Mouse (Mus musculus) heart, embryonic 13.5 days (tissue): ENCODE results near the gene Akap8. TPM values are rescaled to one million over a fixed set of nuclear protein-coding genes. Genes with fewer than 3 reads are reported as not detected.

Experiments used
- ATAC-seq: fragments of 200-750 bp; cut with Nextera tagmentation; 2 replicates; pipeline ENCODE4 v1.8.0; 2017; ENCODE audit warnings: moderate TSS enrichment; ENCODE audit not compliant: insufficient number of reproducible peaks, low FRiP score, low TSS enrichment; ENCODE audit errors: extremely low read depth
- H3K27ac ChIP-seq: fragments of 300-500 bp; sonication (generic); replicated peaks from 2 replicates; pipeline ENCODE4 v1.5.1; 2015; ENCODE audit warnings: moderate library complexity, mild to moderate bottlenecking, inconsistent platforms
- H3K27me3 ChIP-seq: fragments of 300-500 bp; sonication (generic); replicated peaks from 2 replicates; pipeline ENCODE4 v1.6.1; 2015; ENCODE audit warnings: mild to moderate bottlenecking, inconsistent platforms
- H3K36me3 ChIP-seq: fragments of 300-500 bp; sonication (generic); 2 replicates; pipeline ENCODE4 v1.6.1; 2015; ENCODE audit warnings: mild to moderate bottlenecking, inconsistent platforms
- H3K4me1 ChIP-seq: fragments of 300-500 bp; sonication (generic); 2 replicates; pipeline ENCODE4 v1.6.1; 2015; ENCODE audit warnings: inconsistent platforms
- H3K4me2 ChIP-seq: fragments of 300-500 bp; sonication (generic); 2 replicates; pipeline ENCODE4 v1.6.1; 2015; ENCODE audit warnings: inconsistent platforms, mild to moderate bottlenecking, moderate library complexity
- H3K4me3 ChIP-seq: fragments of 300-500 bp; sonication (generic); 2 replicates; pipeline ENCODE4 v1.5.1; 2015; ENCODE audit warnings: moderate library complexity, mild to moderate bottlenecking, inconsistent platforms
- H3K9ac ChIP-seq: fragments of 300-500 bp; sonication (generic); 2 replicates; pipeline ENCODE4 v1.6.1; 2015; ENCODE audit warnings: inconsistent platforms, mild to moderate bottlenecking, moderate library complexity
- H3K9me3 ChIP-seq: fragments of 300-500 bp; sonication (generic); 2 replicates; pipeline ENCODE4 v1.6.1; 2016; ENCODE audit warnings: inconsistent platforms
- WGBS: fragments of 180-500 bp; shearing (Covaris S2); methylation state at CpG from one replicate; pipeline ENCODE4 v1.1.7; 2015; ENCODE audit warnings: mixed read lengths; 5-methylcytosine and 5-hydroxymethylcytosine counted together
- polyA plus RNA-seq: library from polyadenylated mRNA; unstranded; fragments of >200 nt; fragmentation: Nextera tagmentation; extraction: Ambion mirVana; gene quantifications from 2 replicates; pipeline ENCODE4 v1.2.1, GENCODE M21; 2015

The Akap8 gene
- polyA plus RNA-seq, 1 experiment from 2014 or later, result 65.8 TPM

DNA sequence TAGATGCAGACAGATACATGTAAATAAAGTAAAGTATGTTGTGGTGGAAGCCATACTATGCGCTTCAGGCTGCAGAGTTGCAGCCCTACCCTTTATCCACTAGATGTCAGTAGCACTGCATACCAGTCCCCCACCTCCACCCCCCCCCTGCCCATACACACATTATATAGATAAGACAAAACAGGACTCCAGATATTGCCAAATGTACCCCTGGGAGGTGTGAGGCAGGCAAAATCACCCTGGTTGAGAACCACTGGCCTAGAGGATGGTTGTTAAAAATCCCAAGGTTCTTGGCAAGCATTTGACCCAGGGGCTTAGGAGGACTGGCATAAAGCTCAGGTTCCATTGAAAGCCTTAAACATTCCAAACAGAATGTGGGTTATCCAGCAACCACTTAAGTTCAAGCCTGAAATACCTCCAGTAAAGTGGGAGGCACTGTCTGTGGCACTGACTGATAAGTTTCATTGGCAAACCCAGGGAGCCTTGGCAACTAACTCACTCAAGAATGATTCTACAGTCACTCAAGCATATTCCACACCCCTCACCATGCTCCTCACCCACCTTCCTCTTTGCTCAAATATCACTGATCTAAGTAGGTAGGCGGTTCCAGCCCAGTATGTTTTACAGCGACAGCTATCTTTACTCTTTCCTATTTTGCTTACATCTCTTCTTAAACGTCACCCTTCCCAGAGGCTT lies 28.1 kb upstream of the Akap8 start:
- ATAC-seq, result no peak
- Histone ChIP-seq H3K36me3 (peaks cover 18% of the 10 kb centered on the region), H3K9me3 (no peaks in the 10 kb centered on the region), H3K4me1 (peaks cover 19% of the 10 kb centered on the region), H3K27me3 (no peaks in the 10 kb centered on the region), H3K27ac (peak overlapping the region; percentile 84), H3K4me2 (peak overlapping the region; percentile 83), H3K9ac (peak overlapping the region; percentile 91), H3K4me3 (peak overlapping the region; percentile 84)
- 3% methylated on average over 4 of the region's 4 CpGs for WGBS

DNA sequence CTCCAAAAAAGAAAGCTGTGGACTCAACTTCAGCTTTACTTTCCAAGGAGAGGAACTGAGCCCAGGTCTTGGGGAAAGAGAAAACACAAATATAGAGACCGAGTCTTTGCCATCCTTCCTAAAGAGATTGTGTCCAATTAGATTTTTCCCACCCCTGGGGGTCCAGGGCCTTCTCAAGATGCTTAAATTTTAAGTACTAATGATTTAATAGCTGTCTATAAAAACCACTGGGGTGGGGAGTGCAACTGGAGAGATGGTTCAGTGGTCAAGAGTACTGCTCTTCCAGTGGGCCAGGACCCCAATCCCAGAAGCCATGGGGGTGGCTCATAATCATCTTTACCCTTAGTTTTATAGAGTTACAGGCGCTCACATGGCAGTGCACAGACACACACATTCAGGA lies 27.4 kb upstream of the Akap8 start:
- Histone ChIP-seq H3K36me3 (peaks cover 17% of the 10 kb centered on the region), H3K4me1 (peaks cover 17% of the 10 kb centered on the region), H3K9ac (peak overlapping the region; percentile 91), H3K9me3 (no peaks in the 10 kb centered on the region), H3K4me3 (peak overlapping the region; percentile 84; the same call in 1 of the 2 replicates), H3K4me2 (peak overlapping the region; percentile 83), H3K27me3 (no peaks in the 10 kb centered on the region), H3K27ac (no peak overlapping the region)
- WGBS, result 79% methylated on average over 2 of the region's 2 CpGs
- ATAC-seq, result no peak

DNA sequence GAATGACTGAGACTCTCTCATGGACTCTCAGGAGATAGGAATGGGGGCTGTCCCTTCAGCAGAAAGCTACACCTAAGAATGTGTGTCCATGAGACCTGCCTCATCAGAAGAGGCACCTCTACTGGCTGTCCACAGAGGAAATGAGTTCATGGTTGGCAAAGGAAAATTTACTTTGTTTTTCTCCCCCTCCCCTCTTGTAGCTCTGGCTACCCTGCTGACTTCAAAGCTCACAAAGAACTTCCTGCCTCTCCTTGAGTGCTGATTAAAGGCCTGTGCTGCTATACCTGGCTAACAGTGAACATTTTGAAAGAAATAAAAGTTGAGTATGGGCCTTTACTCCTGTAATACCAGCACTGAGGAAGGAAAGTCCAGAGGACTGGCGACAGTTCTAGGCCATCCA lies 20.1 kb upstream of the Akap8 start:
- no peak for ATAC-seq
- Histone ChIP-seq H3K4me3 (no peak overlapping the region), H3K27ac (no peak overlapping the region), H3K4me1 (no peaks in the 10 kb centered on the region), H3K9me3 (no peaks in the 10 kb centered on the region), H3K4me2 (no peak overlapping the region), H3K9ac (no peak overlapping the region), H3K27me3 (no peaks in the 10 kb centered on the region), H3K36me3 (peaks cover 75% of the 10 kb centered on the region)
- WGBS, result 92% methylated on average over 1 of the region's 1 CpGs

DNA sequence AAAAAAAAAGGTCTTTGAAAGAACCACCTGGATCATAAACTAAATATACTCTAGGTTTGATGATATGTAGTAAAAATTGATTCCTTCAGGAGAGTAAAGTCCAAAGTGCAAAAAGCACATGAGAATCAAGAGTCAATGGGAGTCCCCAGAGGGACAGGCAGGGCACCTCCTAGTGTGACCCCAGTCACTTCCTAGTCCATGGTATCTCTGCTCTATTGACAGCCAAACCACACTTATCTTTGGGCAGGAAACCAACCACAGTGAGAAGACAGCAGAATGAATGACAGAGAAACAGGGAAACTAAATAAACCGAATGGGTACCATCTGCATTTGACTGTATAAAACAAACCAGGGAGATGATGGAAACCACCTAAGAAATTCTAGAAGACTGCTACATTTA lies 19.1 kb upstream of the Akap8 start:
- Histone ChIP-seq H3K27me3 (no peaks in the 10 kb centered on the region), H3K9ac (no peak overlapping the region), H3K36me3 (peaks cover 84% of the 10 kb centered on the region), H3K4me2 (no peak overlapping the region), H3K9me3 (no peaks in the 10 kb centered on the region), H3K27ac (no peak overlapping the region), H3K4me1 (no peaks in the 10 kb centered on the region), H3K4me3 (no peak overlapping the region)
- no peak for ATAC-seq
- 56% methylated on average over 1 of the region's 1 CpGs for WGBS

DNA sequence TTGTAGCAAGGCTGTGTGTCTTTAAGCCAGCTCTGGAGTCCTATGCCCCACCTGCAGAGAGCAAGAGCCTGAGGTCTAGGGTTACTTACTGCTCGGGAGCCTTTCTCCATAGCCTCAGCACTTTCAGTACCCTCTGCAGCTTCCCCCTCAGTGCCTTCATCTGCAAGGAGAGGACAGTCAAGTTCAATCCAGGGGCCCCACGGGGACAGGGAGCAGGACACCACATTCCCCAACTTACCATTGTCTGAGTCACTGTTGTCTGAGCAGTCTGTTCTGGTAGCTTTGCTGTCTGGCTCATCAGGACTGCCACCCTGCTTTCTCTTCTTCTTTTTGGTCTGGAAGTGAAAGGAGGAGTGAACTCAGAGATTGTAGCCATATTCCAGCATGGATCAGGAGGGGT lies 14.8 kb upstream of the Akap8 start:
- Histone ChIP-seq H3K9ac (no peak overlapping the region), H3K27me3 (no peaks in the 10 kb centered on the region), H3K4me3 (no peak overlapping the region), H3K9me3 (no peaks in the 10 kb centered on the region), H3K4me1 (no peaks in the 10 kb centered on the region), H3K4me2 (no peak overlapping the region), H3K36me3 (peaks cover 91% of the 10 kb centered on the region), H3K27ac (no peak overlapping the region)
- ATAC-seq, result no peak
- WGBS, result 72% methylated on average over 2 of the region's 2 CpGs

DNA sequence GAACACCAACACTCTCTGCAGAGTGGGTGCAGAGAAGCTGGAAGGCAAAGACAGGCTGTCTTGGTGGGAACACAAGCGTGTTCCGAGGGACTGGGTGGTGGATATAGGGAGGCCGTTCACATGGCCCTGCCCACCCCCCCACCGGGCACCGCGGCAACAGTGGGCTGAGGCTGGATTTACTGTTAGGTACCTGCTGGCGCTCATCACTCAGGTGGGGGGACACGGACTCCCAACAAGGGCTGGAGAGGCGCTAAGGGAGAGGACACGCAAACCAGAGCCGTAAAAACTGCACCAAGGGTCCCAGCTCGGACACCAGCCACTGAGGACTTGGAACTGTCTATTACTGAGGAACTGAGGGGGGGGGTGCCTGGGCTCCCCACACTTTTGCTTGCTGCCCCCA lies 13.9 kb upstream of the Akap8 start:
- 94% methylated on average over 12 of the region's 12 CpGs for WGBS
- Histone ChIP-seq H3K9me3 (no peaks in the 10 kb centered on the region), H3K4me1 (no peaks in the 10 kb centered on the region), H3K27me3 (no peaks in the 10 kb centered on the region), H3K4me2 (no peak overlapping the region), H3K36me3 (peaks cover 97% of the 10 kb centered on the region), H3K9ac (no peak overlapping the region), H3K4me3 (no peak overlapping the region), H3K27ac (no peak overlapping the region)
- ATAC-seq, result no peak

DNA sequence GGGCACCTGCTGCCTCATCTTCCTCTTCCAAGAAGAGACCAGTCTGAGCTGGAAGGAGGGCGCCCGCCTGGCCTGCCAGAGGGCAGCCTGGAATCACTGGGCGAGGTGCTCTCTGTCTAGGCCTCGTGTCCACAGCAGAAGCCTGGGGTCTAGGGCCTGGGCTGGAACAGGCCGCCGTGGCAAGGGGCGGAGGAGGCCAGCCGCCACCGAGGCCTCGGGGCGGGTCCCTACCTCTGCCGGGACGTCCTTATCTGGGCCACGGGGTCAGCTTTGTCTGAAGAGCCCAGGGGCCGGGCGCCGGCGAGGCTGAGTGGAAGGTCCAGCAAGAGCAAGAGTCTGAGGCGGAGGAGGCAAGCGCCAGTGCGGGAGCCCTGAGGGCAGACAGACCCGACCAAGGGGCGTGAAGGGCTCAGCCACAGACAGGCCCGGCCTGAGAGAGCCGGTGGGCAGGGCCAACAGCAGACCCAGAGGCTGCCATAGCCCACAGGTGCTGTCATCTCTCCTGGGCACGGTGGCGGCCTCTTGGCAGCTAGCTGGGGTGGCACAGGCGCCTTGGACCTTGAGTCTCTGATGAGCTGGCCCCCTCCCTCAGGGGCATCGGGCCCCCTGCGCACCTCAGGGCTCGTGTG lies 12.8 kb upstream of the Akap8 start:
- WGBS, result 55% methylated on average over 31 of the region's 31 CpGs
- no peak overlapping the region for H3K4me3 ChIP-seq
- no peak for ATAC-seq
- no peaks in the 10 kb centered on the region for H3K4me1 ChIP-seq
- no peaks in the 10 kb centered on the region for H3K27me3 ChIP-seq
- H3K36me3 ChIP-seq, result peaks cover 96% of the 10 kb centered on the region
- H3K27ac ChIP-seq, result no peak overlapping the region
- no peak overlapping the region for H3K4me2 ChIP-seq
- H3K9me3 ChIP-seq, result no peaks in the 10 kb centered on the region
- no peak overlapping the region for H3K9ac ChIP-seq

DNA sequence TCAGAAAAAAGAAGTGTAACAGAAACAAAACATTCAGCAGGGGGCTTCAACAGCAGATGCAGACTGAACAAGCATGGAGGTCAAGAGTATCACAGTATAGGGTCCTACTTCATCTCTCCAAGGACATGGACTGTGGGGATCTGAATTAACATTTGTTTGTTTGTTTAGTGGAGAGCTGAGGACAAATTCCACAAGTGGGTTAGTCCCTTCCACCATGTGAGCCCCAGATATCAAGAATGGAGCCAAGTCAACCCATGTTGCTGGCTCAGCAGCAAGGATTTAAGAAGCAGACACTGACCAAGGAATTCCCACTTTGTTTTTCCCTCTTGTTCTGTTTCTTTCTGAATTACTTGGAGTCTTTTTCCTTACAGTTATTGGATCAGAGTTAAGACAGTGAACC lies 6.5 kb upstream of the Akap8 start:
- ATAC-seq, result no peak
- Histone ChIP-seq H3K36me3 (peaks cover 87% of the 10 kb centered on the region), H3K4me2 (no peak overlapping the region)

DNA sequence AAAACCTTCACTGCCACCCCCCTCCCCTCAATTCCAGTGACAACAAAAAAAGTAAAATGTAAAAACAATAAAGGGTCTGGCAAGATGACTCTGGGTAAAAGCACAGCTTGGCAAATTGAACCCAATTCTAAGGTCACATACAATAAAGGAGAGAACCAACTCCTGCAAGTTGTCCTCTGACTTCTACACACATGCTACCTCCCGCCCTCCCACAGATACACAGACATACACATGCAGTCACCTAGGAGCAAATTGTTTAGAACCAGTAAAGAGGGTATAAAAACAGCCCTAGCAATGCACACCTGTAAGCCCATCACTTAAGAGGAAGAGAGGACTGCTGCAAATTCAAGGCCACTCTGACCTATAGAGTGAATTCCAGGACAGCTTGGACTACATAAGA lies 1.8 kb upstream of the Akap8 start:
- H3K27me3 ChIP-seq, result no peaks in the 10 kb centered on the region
- no peak overlapping the region for H3K27ac ChIP-seq
- no peaks in the 10 kb centered on the region for H3K9me3 ChIP-seq
- peaks cover 36% of the 10 kb centered on the region for H3K4me1 ChIP-seq
- H3K9ac ChIP-seq, result 0 out of 2 replicates have a peak overlapping the region, but pooled peaks have one; percentile 8
- ATAC-seq, result no peak
- peak overlapping the region; percentile 90; the same call in 1 of the 2 replicates for H3K4me2 ChIP-seq
- no peak overlapping the region for H3K4me3 ChIP-seq
- 93% methylated on average over 1 of the region's 1 CpGs for WGBS
- H3K36me3 ChIP-seq, result peaks cover 51% of the 10 kb centered on the region

More for the DNA sequence above, 6.5 kb upstream of the Akap8 start:
- H3K9ac ChIP-seq, result no peak overlapping the region
- H3K9me3 ChIP-seq, result no peaks in the 10 kb centered on the region
- no peak overlapping the region for H3K4me3 ChIP-seq
- peaks cover 5% of the 10 kb centered on the region for H3K4me1 ChIP-seq
- no peak overlapping the region for H3K27ac ChIP-seq
- no peaks in the 10 kb centered on the region for H3K27me3 ChIP-seq

DNA sequence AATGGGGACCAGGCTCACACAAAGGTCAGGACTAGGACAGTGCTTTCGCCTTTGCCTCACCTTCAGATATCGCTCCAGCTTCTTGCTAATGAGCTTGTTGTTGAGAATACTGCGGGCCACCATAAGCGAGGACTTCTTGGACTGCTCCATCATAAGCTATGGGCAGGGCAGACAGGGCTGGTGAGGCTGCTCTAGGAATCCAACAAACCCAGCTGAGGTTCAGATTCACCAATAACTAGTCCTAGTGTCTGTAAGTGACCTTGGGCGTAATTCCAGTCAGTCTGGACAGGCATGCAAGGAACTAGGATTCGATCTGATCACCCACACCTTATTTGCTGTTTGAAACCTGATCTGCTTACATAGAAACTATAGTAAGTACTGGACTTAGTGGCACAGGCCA lies 798 bp upstream of the Akap8 start:
- Histone ChIP-seq H3K4me3 (peak overlapping the region; percentile 95), H3K4me1 (peaks cover 38% of the 10 kb centered on the region), H3K27ac (peak overlapping the region; percentile 98), H3K4me2 (peak overlapping the region; percentile 90), H3K9me3 (no peaks in the 10 kb centered on the region), H3K9ac (peak overlapping the region; percentile 87), H3K27me3 (no peaks in the 10 kb centered on the region), H3K36me3 (peaks cover 54% of the 10 kb centered on the region)
- no peak for ATAC-seq
- 13% methylated on average over 6 of the region's 6 CpGs for WGBS

DNA sequence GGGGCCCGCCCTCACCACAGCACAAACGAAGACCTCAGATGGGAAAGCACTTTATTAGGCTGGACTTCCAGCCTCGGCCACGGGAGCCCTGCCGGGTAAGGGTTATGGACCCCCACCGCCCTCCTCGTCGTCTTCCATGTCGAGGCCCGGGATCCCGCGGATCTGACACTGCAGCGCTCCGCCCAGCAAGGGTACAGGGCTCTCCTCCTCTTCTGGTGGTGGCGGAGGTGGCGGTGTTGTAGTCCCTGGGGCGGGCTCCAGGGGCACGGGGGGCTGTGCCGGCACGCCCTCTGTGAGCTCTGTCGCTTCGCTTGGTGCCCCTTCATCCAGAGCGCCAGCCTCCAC lies 324 bp upstream of the Akap8 start:
- Histone ChIP-seq H3K9ac (peak overlapping the region; percentile 87), H3K4me2 (peak overlapping the region; percentile 90), H3K27me3 (no peaks in the 10 kb centered on the region), H3K9me3 (no peaks in the 10 kb centered on the region), H3K36me3 (peaks cover 54% of the 10 kb centered on the region), H3K4me1 (peaks cover 38% of the 10 kb centered on the region), H3K27ac (peak overlapping the region; percentile 98), H3K4me3 (peak overlapping the region; percentile 95)
- under 1% methylated on average over 23 of the region's 23 CpGs for WGBS
- ATAC-seq, result peak; percentile 65; the same call in 1 of the 2 replicates

DNA sequence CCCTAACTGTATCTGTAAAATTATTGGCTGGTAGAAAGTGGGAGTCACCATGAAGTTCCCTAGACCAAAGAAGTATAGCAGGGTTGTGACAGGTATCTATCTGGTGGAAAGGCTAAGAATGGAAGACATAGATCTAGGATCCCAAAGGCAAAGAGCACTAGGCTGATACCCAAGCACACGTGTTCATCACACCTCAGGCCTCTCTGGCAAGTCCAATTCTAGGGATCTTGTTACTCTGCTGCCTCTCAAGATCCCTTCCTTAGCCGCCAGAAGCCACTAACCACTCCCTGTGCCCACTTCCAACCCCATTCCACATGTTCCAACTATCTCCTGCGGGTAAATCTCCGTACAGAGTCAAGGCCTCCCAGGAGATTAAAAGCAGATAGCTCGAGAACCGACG lies 1.1 kb downstream of the Akap8 start:
- H3K36me3 ChIP-seq, result peaks cover 54% of the 10 kb centered on the region
- H3K9me3 ChIP-seq, result no peaks in the 10 kb centered on the region
- H3K27ac ChIP-seq, result peak overlapping the region; percentile 98
- ATAC-seq, result no peak
- H3K27me3 ChIP-seq, result no peaks in the 10 kb centered on the region
- peak overlapping the region; percentile 95 for H3K4me3 ChIP-seq
- WGBS, result under 1% methylated on average over 7 of the region's 7 CpGs
- peaks cover 38% of the 10 kb centered on the region for H3K4me1 ChIP-seq
- peak overlapping the region; percentile 96 for H3K9ac ChIP-seq
- H3K4me2 ChIP-seq, result peak overlapping the region; percentile 90
